ENCODE assay signal across 8 mouse cellular contexts in the genomic region with DNA sequence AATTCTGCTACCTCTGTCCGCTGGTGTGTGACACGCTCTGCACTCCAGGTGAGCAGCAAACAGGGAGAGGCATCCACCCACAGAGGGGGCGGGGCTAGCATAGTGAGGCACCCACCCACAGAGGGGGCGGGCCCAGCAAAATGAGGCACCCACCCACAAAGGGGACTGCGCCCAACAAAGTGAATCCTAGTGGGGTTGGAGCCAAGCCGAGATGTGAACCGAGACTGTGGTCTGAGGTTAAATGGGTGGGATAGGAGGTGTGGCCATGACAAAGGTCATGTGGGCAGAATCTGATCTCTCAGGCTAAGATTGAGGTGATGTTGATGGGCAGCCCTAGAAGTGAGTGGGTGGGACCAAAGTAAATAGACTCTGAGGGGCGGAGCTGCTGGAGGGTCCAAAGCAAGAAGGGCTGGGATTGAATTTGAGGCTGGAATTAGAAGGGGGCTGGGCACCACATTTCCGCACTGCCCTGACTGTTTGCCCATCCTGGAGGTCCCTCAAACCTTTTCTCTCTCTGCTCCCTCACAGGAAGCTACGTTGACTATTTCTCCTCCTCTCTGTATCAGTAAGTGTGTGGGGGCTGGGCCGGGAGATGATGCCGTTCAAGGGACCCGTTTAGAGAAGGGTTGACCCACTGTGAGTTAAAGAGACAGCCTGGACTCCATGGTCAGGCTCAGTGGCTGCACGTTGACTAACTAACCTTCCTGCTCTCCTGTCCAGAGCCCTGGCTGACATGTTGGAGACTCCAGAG. TPM values are rescaled to one million over a fixed set of nuclear protein-coding genes. Genes with fewer than 3 reads are reported as not detected.
DNase-seq lines count a peak whose midpoint lies in the region; ATAC-seq and TF ChIP-seq lines count a peak whose summit lies in the region.

No protein-coding gene starts in this region.

- no peak for TF ChIP-seq POLR2A in limb, embryonic 14.5 days (IDR thresholded peaks at IDR 0.05; ENCODE audit: borderline replicate concordance, extremely low read depth, insufficient read depth, insufficient read length)

- intact Hi-C loops in heart, postnatal 36 days (cut with DNase I), result no loop called here

- peak overlapping the region; percentile 45 for H3K4me3 ChIP-seq in hindbrain, embryonic 12.5 days
- H3K4me3 ChIP-seq in limb, embryonic 14.5 days (replicated peaks; ENCODE audit: low read length), result peak overlapping the region; percentile 40
- H3K4me3 ChIP-seq in midbrain, postnatal 0 days (ENCODE audit: low read depth, low read length), result no peak overlapping the region

- no peak overlapping the region for H3K27ac ChIP-seq in hindbrain, embryonic 12.5 days
- no peak overlapping the region for H3K27ac ChIP-seq in limb, embryonic 14.5 days (replicated peaks; ENCODE audit: low read depth, low read length)
- H3K27ac ChIP-seq in midbrain, postnatal 0 days (ENCODE audit: low read depth, low read length), result no peak overlapping the region

- ATAC-seq in hindbrain, embryonic 12.5 days (ENCODE audit: low FRiP score), result no peak
- ATAC-seq in limb, embryonic 14.5 days (ENCODE audit: low FRiP score, low read depth), result no peak
- ATAC-seq in midbrain, postnatal 0 days (ENCODE audit: low FRiP score), result no peak
- ATAC-seq in erythroblast, adult 5-6 weeks (replicated peaks; ENCODE audit: low FRiP score, poor library complexity, severe bottlenecking), result no peak

- 5% methylated on average over 14 of the region's 14 CpGs for WGBS in hindbrain, embryonic 12.5 days
- WGBS in limb, embryonic 14.5 days, result 3% methylated on average over 13 of the region's 14 CpGs
- 9% methylated on average over 14 of the region's 14 CpGs for WGBS in midbrain, postnatal 0 days

- no peaks in the 10 kb centered on the region for H3K36me3 ChIP-seq in hindbrain, embryonic 12.5 days
- H3K36me3 ChIP-seq in limb, embryonic 14.5 days (ENCODE audit: control insufficient read depth, insufficient read depth, low read length), result no peaks in the 10 kb centered on the region
- peaks cover 17% of the 10 kb centered on the region; the same call in 1 of the 2 replicates for H3K36me3 ChIP-seq in midbrain, postnatal 0 days (ENCODE audit: insufficient read depth, low read length)

- no peaks in the 10 kb centered on the region for H3K9me3 ChIP-seq in hindbrain, embryonic 12.5 days (replicated peaks)
- H3K9me3 ChIP-seq in limb, embryonic 14.5 days (ENCODE audit: control insufficient read depth, low read length), result no peaks in the 10 kb centered on the region
- no peaks in the 10 kb centered on the region for H3K9me3 ChIP-seq in midbrain, postnatal 0 days (ENCODE audit: low read length)

- peaks cover 39% of the 10 kb centered on the region for H3K27me3 ChIP-seq in hindbrain, embryonic 12.5 days
- H3K27me3 ChIP-seq in limb, embryonic 14.5 days (ENCODE audit: control insufficient read depth, insufficient read depth, low read length), result no peaks in the 10 kb centered on the region
- no peaks in the 10 kb centered on the region for H3K27me3 ChIP-seq in midbrain, postnatal 0 days (ENCODE audit: insufficient read depth, low read length)

- DNase-seq in heart, adult 11 months, result peak; percentile 94
- no peak for DNase-seq in heart, postnatal 36 days
- peak; percentile 53 for DNase-seq in T-cell, adult 2 months (ENCODE audit: low spot score)
- DNase-seq in limb, embryonic 14.5 days (ENCODE audit: low spot score), result peak; percentile 31
- no peak for DNase-seq in midbrain, postnatal 0 days (ENCODE audit: low spot score)
- peak; percentile 36 to 53 for DNase-seq in thymus, postnatal 36 days

- peaks cover 48% of the 10 kb centered on the region for H3K4me1 ChIP-seq in hindbrain, embryonic 12.5 days
- peaks cover 42% of the 10 kb centered on the region for H3K4me1 ChIP-seq in limb, embryonic 14.5 days (ENCODE audit: control insufficient read depth, insufficient read depth, low read length)
- H3K4me1 ChIP-seq in midbrain, postnatal 0 days (ENCODE audit: insufficient read depth, low read length), result peaks cover 4% of the 10 kb centered on the region; the same call in 1 of the 2 replicates

- H3K4me2 ChIP-seq in hindbrain, embryonic 12.5 days (replicated peaks), result peak overlapping the region; percentile 84
- H3K4me2 ChIP-seq in limb, embryonic 14.5 days (replicated peaks; ENCODE audit: low read depth, low read length, severe bottlenecking), result peak overlapping the region; percentile 68
- 0 out of 2 replicates have a peak overlapping the region, but pooled peaks have one; percentile 54 for H3K4me2 ChIP-seq in midbrain, postnatal 0 days (ENCODE audit: low read depth, low read length, poor library complexity, severe bottlenecking)

- TF ChIP-seq CTCF in midbrain, postnatal 0 days (IDR thresholded peaks at IDR 0.05), result no peak

- 0 out of 2 replicates have a peak overlapping the region, but pooled peaks have one; percentile 77 for H3K9ac ChIP-seq in hindbrain, embryonic 12.5 days
- H3K9ac ChIP-seq in limb, embryonic 14.5 days (ENCODE audit: low read depth, low read length, severe bottlenecking), result no peak overlapping the region
- H3K9ac ChIP-seq in midbrain, postnatal 0 days (replicated peaks; ENCODE audit: low read length, poor library complexity, severe bottlenecking), result no peak overlapping the region

RNA-seq across cellular contexts. Expression of a gene that starts 3.2 kb away (rescaled TPM):
- 100 to 1,000 TPM; 842 to 873 TPM for total RNA-seq in heart, postnatal 36 days (2021)
- polyA plus RNA-seq in hindbrain, embryonic 12.5 days (2016; fragmentation: Nextera tagmentation; extraction: Ambion mirVana), result 0.65 and 0.68 TPM in 2 replicates
- 9.5 and 17.9 TPM in 2 replicates for polyA plus RNA-seq in limb, embryonic 14.5 days (2012; rRNA removed)
- 4.1 and 5.9 TPM in 2 replicates for polyA plus RNA-seq in limb, embryonic 14.5 days (2014; fragmentation: Nextera tagmentation; extraction: Ambion mirVana)
- total RNA-seq in midbrain, postnatal 0 days (2014; rRNA removed), result 0.33 TPM in 1 of 2 replicates, not detected in the other
- 0.26 and 0.49 TPM in 2 replicates for polyA plus RNA-seq in midbrain, postnatal 0 days (2015; fragmentation: Nextera tagmentation; extraction: Ambion mirVana)
- not detected in 2 replicates for total RNA-seq in erythroblast, adult 5-6 weeks (2015; ENCODE audit: low replicate concordance)
- not detected in 2 replicates for total RNA-seq in erythroblast, adult 5-6 weeks (2017; ENCODE audit: low replicate concordance)

RNA-seq across cellular contexts. Expression of a gene that starts 4.8 kb away (rescaled TPM):
- 10 to 100 TPM; 24.6 to 27.4 TPM for total RNA-seq in heart, postnatal 36 days (2021)
- 11.5 and 14.7 TPM in 2 replicates for polyA plus RNA-seq in hindbrain, embryonic 12.5 days (2016; fragmentation: Nextera tagmentation; extraction: Ambion mirVana)
- 42.6 and 46.1 TPM in 2 replicates for polyA plus RNA-seq in limb, embryonic 14.5 days (2012; rRNA removed)
- polyA plus RNA-seq in limb, embryonic 14.5 days (2014; fragmentation: Nextera tagmentation; extraction: Ambion mirVana), result 15.8 TPM in 2 replicates
- total RNA-seq in midbrain, postnatal 0 days (2014; rRNA removed), result 22.6 and 35.4 TPM in 2 replicates
- polyA plus RNA-seq in midbrain, postnatal 0 days (2015; fragmentation: Nextera tagmentation; extraction: Ambion mirVana), result 10.4 and 10.7 TPM in 2 replicates
- total RNA-seq in erythroblast, adult 5-6 weeks (2015; ENCODE audit: low replicate concordance), result 0.42 TPM in 1 of 2 replicates, not detected in the other
- total RNA-seq in erythroblast, adult 5-6 weeks (2017; ENCODE audit: low replicate concordance), result not detected in 2 replicates

RNA-seq across cellular contexts. Expression of a gene that starts 28.5 kb away (rescaled TPM):
- not detected for total RNA-seq in heart, postnatal 36 days (2021)
- polyA plus RNA-seq in hindbrain, embryonic 12.5 days (2016; fragmentation: Nextera tagmentation; extraction: Ambion mirVana), result 15.6 and 16.2 TPM in 2 replicates
- 12.3 and 13.8 TPM in 2 replicates for polyA plus RNA-seq in limb, embryonic 14.5 days (2012; rRNA removed)
- 8.4 and 9.0 TPM in 2 replicates for polyA plus RNA-seq in limb, embryonic 14.5 days (2014; fragmentation: Nextera tagmentation; extraction: Ambion mirVana)
- 87.4 and 104 TPM in 2 replicates for total RNA-seq in midbrain, postnatal 0 days (2014; rRNA removed)
- 28.9 and 31.6 TPM in 2 replicates for polyA plus RNA-seq in midbrain, postnatal 0 days (2015; fragmentation: Nextera tagmentation; extraction: Ambion mirVana)
- 1.9 TPM in 1 of 2 replicates, not detected in the other for total RNA-seq in erythroblast, adult 5-6 weeks (2015; ENCODE audit: low replicate concordance)
- total RNA-seq in erythroblast, adult 5-6 weeks (2017; ENCODE audit: low replicate concordance), result 0.26 TPM in 1 of 2 replicates, not detected in the other

RNA-seq across cellular contexts. Expression of a gene that starts 32.0 kb away (rescaled TPM):
- 1 to 10 TPM; 1.3 to 1.7 TPM for total RNA-seq in heart, postnatal 36 days (2021)
- polyA plus RNA-seq in hindbrain, embryonic 12.5 days (2016; fragmentation: Nextera tagmentation; extraction: Ambion mirVana), result 2.9 and 3.8 TPM in 2 replicates
- 4.1 and 4.7 TPM in 2 replicates for polyA plus RNA-seq in limb, embryonic 14.5 days (2012; rRNA removed)
- 1.7 and 2.2 TPM in 2 replicates for polyA plus RNA-seq in limb, embryonic 14.5 days (2014; fragmentation: Nextera tagmentation; extraction: Ambion mirVana)
- total RNA-seq in midbrain, postnatal 0 days (2014; rRNA removed), result 68.6 and 96.6 TPM in 2 replicates
- 59.9 and 70.3 TPM in 2 replicates for polyA plus RNA-seq in midbrain, postnatal 0 days (2015; fragmentation: Nextera tagmentation; extraction: Ambion mirVana)
- 1.5 TPM in 1 of 2 replicates, not detected in the other for total RNA-seq in erythroblast, adult 5-6 weeks (2015; ENCODE audit: low replicate concordance)
- total RNA-seq in erythroblast, adult 5-6 weeks (2017; ENCODE audit: low replicate concordance), result 5.4 TPM in 1 of 2 replicates, not detected in the other

RNA-seq across cellular contexts. Expression of a gene that starts 57.2 kb away (rescaled TPM):
- total RNA-seq in heart, postnatal 36 days (2021), result 10 to 100 TPM; 92.8 to 95.9 TPM
- 285 and 300 TPM in 2 replicates for polyA plus RNA-seq in hindbrain, embryonic 12.5 days (2016; fragmentation: Nextera tagmentation; extraction: Ambion mirVana)
- polyA plus RNA-seq in limb, embryonic 14.5 days (2012; rRNA removed), result 539 and 694 TPM in 2 replicates
- 69.7 and 73.7 TPM in 2 replicates for polyA plus RNA-seq in limb, embryonic 14.5 days (2014; fragmentation: Nextera tagmentation; extraction: Ambion mirVana)
- total RNA-seq in midbrain, postnatal 0 days (2014; rRNA removed), result 249 and 258 TPM in 2 replicates
- polyA plus RNA-seq in midbrain, postnatal 0 days (2015; fragmentation: Nextera tagmentation; extraction: Ambion mirVana), result 108 and 131 TPM in 2 replicates
- total RNA-seq in erythroblast, adult 5-6 weeks (2015; ENCODE audit: low replicate concordance), result 50.5 and 70.2 TPM in 2 replicates
- total RNA-seq in erythroblast, adult 5-6 weeks (2017; ENCODE audit: low replicate concordance), result 169 and 259 TPM in 2 replicates

Comparison
In these comparisons a context has a peak if more than half of its experiments do, and no peak if none do; other contexts are left out.
1. DNase-seq: peak in heart, adult 11 months (single experiment), T-cell, adult 2 months (single experiment), limb, embryonic 14.5 days (single experiment) and thymus, postnatal 36 days (2 of 2); none in heart, postnatal 36 days (0 of 2) and midbrain, postnatal 0 days (single experiment).
2. RNA of a gene that starts 3.2 kb away (total RNA-seq): 842 to 873 TPM in heart, postnatal 36 days; 0.33 TPM in midbrain, postnatal 0 days and not detected in erythroblast, adult 5-6 weeks; every median in the first group is over 100 times any median in the second.
3. RNA of a gene that starts 4.8 kb away (total RNA-seq): 24.6 to 27.4 TPM in heart, postnatal 36 days and 22.6 to 35.4 TPM in midbrain, postnatal 0 days; 0.42 TPM in erythroblast, adult 5-6 weeks; every median in the first group is over 10 times any median in the second.
4. RNA of a gene that starts 28.5 kb away (total RNA-seq): 87.4 to 104 TPM in midbrain, postnatal 0 days; 0.26 to 1.9 TPM in erythroblast, adult 5-6 weeks and not detected in heart, postnatal 36 days; every median in the first group is over 10 times any median in the second.
5. Peak in every context shown above with its lines, with median percentiles within 50 percentile points of each other: H3K4me2 ChIP-seq.